Mouse (Mus musculus) megakaryocyte progenitor cell, adult 5-6 weeks (primary cell): ENCODE data around the gene Mmel1. TPM values are rescaled to one million over a fixed set of nuclear protein-coding genes. Genes with fewer than 3 reads are reported as not detected.

Experiments used
- ATAC-seq: replicated peaks from 2 replicates; pipeline ENCODE4 v1.8.0; 2016; ENCODE audit warnings: mild to moderate bottlenecking, moderate TSS enrichment, inconsistent platforms; ENCODE audit not compliant: poor library complexity
- total RNA-seq, 2 experiments: library from RNA; stranded (forward) in 1 of 2; stranded (reverse) in 1 of 2; fragments of 157-497, 149-512 nt in 1 of 2; fragments of 200-1000 nt in 1 of 2; gene quantifications; 2 replicates each; pipeline versions ENCODE4 v1.2.3 to v1.2.4; 2015 to 2017

The Mmel1 gene
- total RNA-seq, 2 experiments from 2014 or later = not detected

- no peak for ATAC-seq
These were observed 5.9 kb upstream of the Mmel1 start for GRCm38 (mm10) chr4:154863436-154863935.

- ATAC-seq = peak; percentile 89
These were observed 5.1 kb upstream of the Mmel1 start for GRCm38 (mm10) chr4:154864271-154864771.

- ATAC-seq = no peak
These were observed 4.2 kb upstream of the Mmel1 start for GRCm38 (mm10) chr4:154864961-154865760.

- no peak for ATAC-seq
These were observed 3.0 kb upstream of the Mmel1 start for GRCm38 (mm10) chr4:154866391-154866790.

GRCm38 (mm10) chr4:154867257-154867656 is 2.1 kb upstream of the Mmel1 start:
- ATAC-seq = no peak

- ATAC-seq = no peak
These were observed 1.3 kb downstream of the Mmel1 start for GRCm38 (mm10) chr4:154870721-154871120.

GRCm38 (mm10) chr4:154871757-154872251 is 2.4 kb downstream of the Mmel1 start:
- ATAC-seq = peak; percentile 31; the same call in 1 of the 2 replicates

GRCm38 (mm10) chr4:154873186-154873585 is 3.8 kb downstream of the Mmel1 start:
- ATAC-seq = no peak

GRCm38 (mm10) chr4:154877864-154878548 is 8.6 kb downstream of the Mmel1 start:
- ATAC-seq = peak; percentile 88

- peak; percentile 76 for ATAC-seq
These were observed 11.3 kb downstream of the Mmel1 start for GRCm38 (mm10) chr4:154880730-154881129.

- ATAC-seq = 0 out of 2 replicates have a peak, but pooled peaks have one; percentile 18
These were observed 12.8 kb downstream of the Mmel1 start for GRCm38 (mm10) chr4:154882014-154882659.

- ATAC-seq = no peak
These were observed 16.0 kb downstream of the Mmel1 start for GRCm38 (mm10) chr4:154885416-154885815.

GRCm38 (mm10) chr4:154886876-154887592 is 17.6 kb downstream of the Mmel1 start:
- ATAC-seq = no peak

- no peak for ATAC-seq
These were observed 18.3 kb downstream of the Mmel1 start for GRCm38 (mm10) chr4:154887593-154888250.

- no peak for ATAC-seq
These were observed 21.5 kb downstream of the Mmel1 start for GRCm38 (mm10) chr4:154890887-154891286.

GRCm38 (mm10) chr4:154895549-154895948 is 26.2 kb downstream of the Mmel1 start:
- ATAC-seq = no peak

GRCm38 (mm10) chr4:154897676-154898465 is 28.5 kb downstream of the Mmel1 start:
- no peak for ATAC-seq

GRCm38 (mm10) chr4:154898506-154899446 is 29.4 kb downstream of the Mmel1 start, which contains the start of gene Fam213b:
Fam213b (minus strand) TSS chr4:154899135.
- peak; percentile 93 for ATAC-seq
